20 mouse cellular contexts compared by ENCODE assay signal in the genomic region with DNA sequence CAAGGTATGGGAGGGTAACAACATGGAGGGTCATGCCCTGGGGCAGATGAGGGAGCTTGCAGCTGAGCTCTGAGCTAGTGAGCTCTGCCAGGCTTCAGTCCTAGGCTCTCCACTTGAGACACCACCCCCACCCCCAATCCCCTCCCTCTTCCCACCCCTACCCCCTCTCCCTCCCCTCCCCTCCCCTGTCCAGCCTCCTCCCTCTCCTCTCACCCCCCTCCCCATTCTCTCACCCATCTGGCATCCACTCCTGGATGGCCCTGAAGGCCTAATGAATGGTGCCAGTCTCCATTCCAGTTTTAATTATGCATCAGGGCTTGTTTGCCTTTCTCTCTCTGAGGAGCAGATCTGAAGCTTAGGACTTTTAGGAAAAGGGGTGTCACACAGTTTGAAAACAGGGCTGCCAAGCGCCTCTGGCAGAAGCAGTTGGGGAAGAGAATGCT. TPM values are rescaled to one million over a fixed set of nuclear protein-coding genes. Genes with fewer than 3 reads are reported as not detected.
A peak's percentile ranks its signal among the peaks of the same experiment; 100 is the strongest.
DNase-seq lines count a peak whose midpoint lies in the region; ATAC-seq and TF ChIP-seq lines count a peak whose summit lies in the region.
"Had no signal": no experiment of that assay in that cellular context is flagged by ENCODE, and none has a peak within 500 bp of the region (broad histone marks: within the 10 kb centered on the region; RNA-seq: fewer than 3 reads in every experiment).

No protein-coding gene starts in this region.

- H3K36me3 ChIP-seq in thymus, adult 2 months (ENCODE audit: control insufficient read depth, insufficient read depth, low read length): no peaks in the 10 kb centered on the region
- no peaks in the 10 kb centered on the region for H3K36me3 ChIP-seq in hindbrain, embryonic 10.5 days
- H3K36me3 ChIP-seq in midbrain, embryonic 13.5 days: no peaks in the 10 kb centered on the region
- H3K36me3 ChIP-seq: embryonic facial prominence, embryonic 15.5 days had no signal

- TF ChIP-seq CTCF in thymus, adult 2 months (IDR thresholded peaks at IDR 0.05; ENCODE audit: borderline replicate concordance, control insufficient read depth, extremely low read depth, insufficient read depth, low read length, poor library complexity): no peak

- H3K4me1 ChIP-seq in thymus, adult 2 months (replicated peaks; ENCODE audit: control insufficient read depth, insufficient read depth, low read length): peaks cover 11% of the 10 kb centered on the region
- peaks cover 62% of the 10 kb centered on the region for H3K4me1 ChIP-seq in hindbrain, embryonic 10.5 days (replicated peaks)
- H3K4me1 ChIP-seq in midbrain, embryonic 13.5 days (replicated peaks): peaks cover 59% of the 10 kb centered on the region

- 97% methylated on average over 1 of the region's 1 CpGs for WGBS in thymus, adult 2 months
- WGBS in hindbrain, embryonic 10.5 days: 65% methylated on average over 1 of the region's 1 CpGs
- WGBS in midbrain, embryonic 13.5 days: 39% methylated on average over 1 of the region's 1 CpGs

- TF ChIP-seq POLR2A in thymus, adult 2 months (IDR thresholded peaks at IDR 0.05; ENCODE audit: control insufficient read depth, extremely low read depth, insufficient read depth, low read length, poor library complexity): no peak

- no peak overlapping the region for H3K9ac ChIP-seq in midbrain, embryonic 13.5 days (replicated peaks)
- H3K9ac ChIP-seq: embryonic facial prominence, embryonic 15.5 days; liver, embryonic 14.5 days had no signal

- H3K9me3 ChIP-seq in hindbrain, embryonic 10.5 days: no peaks in the 10 kb centered on the region
- no peaks in the 10 kb centered on the region for H3K9me3 ChIP-seq in midbrain, embryonic 13.5 days
- H3K9me3 ChIP-seq: embryonic facial prominence, embryonic 15.5 days had no signal

- ATAC-seq in midbrain, embryonic 13.5 days: peak; percentile 49
- ATAC-seq in inflammation-experienced regulatory T-cells, adult 6 months: no peak

- no peaks in the 10 kb centered on the region for H3K27me3 ChIP-seq in thymus, adult 2 months (ENCODE audit: control insufficient read depth, insufficient read depth, low read length)
- 0 out of 2 replicates have a peak, but pooled peaks cover 14% of the 10 kb centered on the region for H3K27me3 ChIP-seq in hindbrain, embryonic 10.5 days (ENCODE audit: insufficient read depth, poor library complexity, severe bottlenecking)
- H3K27me3 ChIP-seq in midbrain, embryonic 13.5 days: no peaks in the 10 kb centered on the region
- H3K27me3 ChIP-seq: embryonic facial prominence, embryonic 15.5 days had no signal

- no peak overlapping the region for H3K4me2 ChIP-seq in midbrain, embryonic 13.5 days (replicated peaks)
- H3K4me2 ChIP-seq: embryonic facial prominence, embryonic 15.5 days had no signal

- no peak overlapping the region for H3K27ac ChIP-seq in thymus, adult 2 months (ENCODE audit: control insufficient read depth, insufficient read depth, low read length)
- H3K27ac ChIP-seq in hindbrain, embryonic 10.5 days: peak overlapping the region; percentile 68
- H3K27ac ChIP-seq in midbrain, embryonic 13.5 days: peak overlapping the region; percentile 68
- H3K27ac ChIP-seq: embryonic facial prominence, embryonic 15.5 days; liver, embryonic 14.5 days had no signal

- DNase-seq in thymus, postnatal 14 days: peak; percentile 2
- no peak for DNase-seq in thymus, adult 2 months
- no peak for DNase-seq in hindbrain, embryonic 10.5 days (ENCODE audit: low spot score)
- no peak for DNase-seq in right cerebral cortex, postnatal 14 days
- no peak for DNase-seq in heart, postnatal 4 days
- DNase-seq: adrenal gland, adult 2 months; cerebellum, postnatal 25 days; heart, adult 18-20 months; heart, postnatal 14 days; kidney, adult 9 months; left cerebral cortex, postnatal 4 days; lung, postnatal 4 days; right cerebral cortex, adult 18-20 months; thymus, adult 18-20 months had no signal

- H3K4me3 ChIP-seq in thymus, adult 2 months (ENCODE audit: control insufficient read depth, insufficient read depth, low read length): no peak overlapping the region
- no peak overlapping the region for H3K4me3 ChIP-seq in hindbrain, embryonic 10.5 days
- H3K4me3 ChIP-seq in midbrain, embryonic 13.5 days (replicated peaks): no peak overlapping the region
- H3K4me3 ChIP-seq: embryonic facial prominence, embryonic 15.5 days; myocyte had no signal

RNA-seq across cellular contexts. Expression of a gene that starts 16.5 kb away (rescaled TPM):
- 0.17 TPM in 1 of 2 replicates, not detected in the other for polyA plus RNA-seq in thymus, adult 2 months (2012; rRNA removed)
- 0.21 TPM in 1 of 2 replicates, not detected in the other for polyA plus RNA-seq in hindbrain, embryonic 10.5 days (2016; fragmentation: Nextera tagmentation; extraction: Ambion mirVana)
- 0.74 and 1.2 TPM in 2 replicates for polyA plus RNA-seq in midbrain, embryonic 13.5 days (2015; fragmentation: Nextera tagmentation; extraction: Ambion mirVana)
- total RNA-seq in heart, postnatal 4 days (2021): under 1 TPM in 1 of 2 experiments, not detected in 1; 0.19 TPM
- polyA plus RNA-seq in inflammation-experienced regulatory T-cells, adult 6 months (2017; shearing (Covaris generic)): not detected
- total RNA-seq: adrenal gland, adult 2 months; CH12.LX; heart, adult 18-20 months had no signal
- polyA plus RNA-seq: adrenal gland, adult 2 months; liver, embryonic 14.5 days; myocyte had no signal
